Comparison of ENCODE assay signal across 19 mouse cellular contexts in the genomic region with DNA sequence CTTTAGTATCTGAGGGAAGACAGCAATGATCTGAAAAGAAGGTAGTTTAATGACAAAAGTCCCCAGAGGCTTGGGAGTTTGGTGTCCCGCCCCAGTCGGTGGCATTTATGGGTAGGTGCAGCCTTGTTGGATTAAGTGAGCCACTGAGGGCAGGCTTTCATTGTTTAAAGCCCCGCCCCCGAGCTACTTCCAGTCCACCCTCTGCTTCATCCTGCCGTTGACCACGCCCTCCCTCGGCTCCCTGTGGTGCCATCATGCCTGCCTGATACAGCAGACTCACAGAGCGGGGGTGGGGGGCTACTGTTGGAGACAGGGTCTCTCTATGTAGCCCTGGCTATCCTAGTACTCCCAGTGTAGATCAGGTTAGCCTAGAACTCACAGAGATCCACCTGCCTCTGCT. TPM values are rescaled to one million over a fixed set of nuclear protein-coding genes. Genes with fewer than 3 reads are reported as not detected.
DNase-seq lines count a peak whose midpoint lies in the region; ATAC-seq and TF ChIP-seq lines count a peak whose summit lies in the region.
"Had no signal": no experiment of that assay in that cellular context is flagged by ENCODE, and none has a peak within 500 bp of the region (broad histone marks: within the 10 kb centered on the region; RNA-seq: fewer than 3 reads in every experiment).

No protein-coding gene starts in this region.

- 52% methylated on average over 8 of the region's 8 CpGs for WGBS in intestine, embryonic 15.5 days
- 57% methylated on average over 8 of the region's 8 CpGs for WGBS in intestine, postnatal 0 days
- WGBS in intestine, embryonic 16.5 days, result 54% methylated on average over 8 of the region's 8 CpGs

- H3K27ac ChIP-seq in intestine, embryonic 15.5 days, result no peak overlapping the region
- no peak overlapping the region for H3K27ac ChIP-seq in intestine, postnatal 0 days (ENCODE audit: low read depth, low read length)
- H3K27ac ChIP-seq in intestine, embryonic 16.5 days (ENCODE audit: low read length), result no peak overlapping the region
- H3K27ac ChIP-seq: heart, embryonic 10.5 days; hindbrain, embryonic 10.5 days; midbrain, embryonic 13.5 days; neural tube, embryonic 15.5 days had no signal

- no peaks in the 10 kb centered on the region for H3K4me1 ChIP-seq in intestine, embryonic 15.5 days (replicated peaks)
- H3K4me1 ChIP-seq in intestine, postnatal 0 days (replicated peaks; ENCODE audit: control insufficient read depth, insufficient read depth, low read length), result 0 out of 2 replicates have a peak, but pooled peaks cover 6% of the 10 kb centered on the region
- H3K4me1 ChIP-seq in intestine, embryonic 16.5 days (ENCODE audit: control insufficient read depth, insufficient read depth, low read length), result peaks cover 10% of the 10 kb centered on the region; the same call in 1 of the 2 replicates
- H3K4me1 ChIP-seq: neural tube, embryonic 15.5 days had no signal

- H3K9ac ChIP-seq in intestine, embryonic 15.5 days, result no peak overlapping the region
- H3K9ac ChIP-seq in intestine, postnatal 0 days (ENCODE audit: low read depth, low read length), result no peak overlapping the region
- no peak overlapping the region for H3K9ac ChIP-seq in intestine, embryonic 16.5 days (ENCODE audit: low read depth, low read length)
- H3K9ac ChIP-seq: midbrain, embryonic 13.5 days; neural tube, embryonic 15.5 days had no signal

- no peaks in the 10 kb centered on the region for H3K27me3 ChIP-seq in intestine, embryonic 15.5 days (replicated peaks)
- H3K27me3 ChIP-seq in intestine, postnatal 0 days (replicated peaks; ENCODE audit: control insufficient read depth, insufficient read depth, low read length), result no peaks in the 10 kb centered on the region
- H3K27me3 ChIP-seq in intestine, embryonic 16.5 days (replicated peaks; ENCODE audit: control insufficient read depth, insufficient read depth, low read length), result no peaks in the 10 kb centered on the region
- H3K27me3 ChIP-seq: midbrain, embryonic 13.5 days; neural tube, embryonic 15.5 days had no signal

- DNase-seq in ES-CJ7 (ENCODE audit: low read depth, low spot score), result peak; percentile 95
- peak; percentile 13 for DNase-seq in mesoderm, embryonic 11.5 days (ENCODE audit: low read depth, low spot score)
- no peak for DNase-seq in heart, adult 11 months
- DNase-seq in spleen, postnatal 10 days (ENCODE audit: low spot score in 2 of 2), result no peak
- DNase-seq: adrenal gland, adult 2 months; cerebellum, adult 9-10 months; kidney, adult 8-10 months; kidney, postnatal 14 days; left cerebral cortex, postnatal 4 days; thymus, postnatal 25 days had no signal

- H3K4me2 ChIP-seq in intestine, embryonic 15.5 days (replicated peaks), result no peak overlapping the region
- no peak overlapping the region for H3K4me2 ChIP-seq in intestine, postnatal 0 days (replicated peaks; ENCODE audit: low read depth)
- H3K4me2 ChIP-seq in intestine, embryonic 16.5 days (ENCODE audit: low read depth, low read length), result no peak overlapping the region
- H3K4me2 ChIP-seq: midbrain, embryonic 13.5 days; neural tube, embryonic 15.5 days had no signal

- no peak for TF ChIP-seq CTCF in intestine, postnatal 0 days (IDR thresholded peaks at IDR 0.05; ENCODE audit: low read depth)

- peak; percentile 56; the same call in 1 of the 2 replicates for ATAC-seq in intestine, embryonic 15.5 days
- ATAC-seq in intestine, postnatal 0 days, result no peak
- 0 out of 2 replicates have a peak, but pooled peaks have one; percentile 50 for ATAC-seq in intestine, embryonic 16.5 days
- ATAC-seq: forebrain, embryonic 16.5 days; midbrain, embryonic 13.5 days had no signal

- no peak overlapping the region for H3K4me3 ChIP-seq in intestine, embryonic 15.5 days (replicated peaks)
- H3K4me3 ChIP-seq in intestine, postnatal 0 days (ENCODE audit: low read depth, low read length), result no peak overlapping the region
- no peak overlapping the region for H3K4me3 ChIP-seq in intestine, embryonic 16.5 days (ENCODE audit: low read length)
- H3K4me3 ChIP-seq: heart, embryonic 10.5 days; hindbrain, embryonic 10.5 days; midbrain, embryonic 13.5 days; neural tube, embryonic 15.5 days had no signal

- H3K36me3 ChIP-seq in intestine, embryonic 15.5 days, result peaks cover 9% of the 10 kb centered on the region; the same call in 1 of the 2 replicates
- peaks cover 39% of the 10 kb centered on the region for H3K36me3 ChIP-seq in intestine, postnatal 0 days (ENCODE audit: control insufficient read depth, insufficient read depth)
- peaks cover 8% of the 10 kb centered on the region for H3K36me3 ChIP-seq in intestine, embryonic 16.5 days (ENCODE audit: control insufficient read depth, insufficient read depth, low read length)

- H3K9me3 ChIP-seq in intestine, embryonic 15.5 days, result no peaks in the 10 kb centered on the region
- no peaks in the 10 kb centered on the region for H3K9me3 ChIP-seq in intestine, postnatal 0 days (ENCODE audit: control insufficient read depth)
- no peaks in the 10 kb centered on the region for H3K9me3 ChIP-seq in intestine, embryonic 16.5 days (ENCODE audit: control insufficient read depth, low read length)
- H3K9me3 ChIP-seq: heart, embryonic 10.5 days; hindbrain, embryonic 10.5 days; midbrain, embryonic 13.5 days; neural tube, embryonic 15.5 days had no signal

RNA-seq across cellular contexts. Expression of a gene that starts 9.4 kb away (rescaled TPM):
- 20.8 and 24.2 TPM in 2 replicates for polyA plus RNA-seq in intestine, embryonic 15.5 days (2015; fragmentation: Nextera tagmentation; extraction: Ambion mirVana)
- polyA plus RNA-seq in intestine, postnatal 0 days (2015; fragmentation: Nextera tagmentation; extraction: Ambion mirVana), result 26.5 and 26.6 TPM in 2 replicates
- polyA plus RNA-seq in intestine, embryonic 16.5 days (2015; fragmentation: Nextera tagmentation; extraction: Ambion mirVana), result 20.8 and 22.1 TPM in 2 replicates

RNA-seq across cellular contexts. Expression of a gene that starts 9.5 kb away (rescaled TPM):
- polyA plus RNA-seq in intestine, embryonic 15.5 days (2015; fragmentation: Nextera tagmentation; extraction: Ambion mirVana), result 19.5 and 20.7 TPM in 2 replicates
- polyA plus RNA-seq in intestine, postnatal 0 days (2015; fragmentation: Nextera tagmentation; extraction: Ambion mirVana), result 13.4 and 14.0 TPM in 2 replicates
- polyA plus RNA-seq in intestine, embryonic 16.5 days (2015; fragmentation: Nextera tagmentation; extraction: Ambion mirVana), result 17.7 and 18.6 TPM in 2 replicates

RNA-seq across cellular contexts. Expression of a gene that starts 18.1 kb away (rescaled TPM):
- 2.7 and 3.0 TPM in 2 replicates for polyA plus RNA-seq in intestine, embryonic 15.5 days (2015; fragmentation: Nextera tagmentation; extraction: Ambion mirVana)
- polyA plus RNA-seq in intestine, postnatal 0 days (2015; fragmentation: Nextera tagmentation; extraction: Ambion mirVana), result 7.0 and 9.3 TPM in 2 replicates
- 3.4 and 4.6 TPM in 2 replicates for polyA plus RNA-seq in intestine, embryonic 16.5 days (2015; fragmentation: Nextera tagmentation; extraction: Ambion mirVana)

RNA-seq across cellular contexts. Expression of a gene that starts 35.1 kb away (rescaled TPM):
- 0.48 and 1.2 TPM in 2 replicates for polyA plus RNA-seq in intestine, embryonic 15.5 days (2015; fragmentation: Nextera tagmentation; extraction: Ambion mirVana)
- polyA plus RNA-seq in intestine, postnatal 0 days (2015; fragmentation: Nextera tagmentation; extraction: Ambion mirVana), result 0.10 and 0.14 TPM in 2 replicates
- 0.50 and 1.1 TPM in 2 replicates for polyA plus RNA-seq in intestine, embryonic 16.5 days (2015; fragmentation: Nextera tagmentation; extraction: Ambion mirVana)
- polyA plus RNA-seq: adrenal gland, adult 2 months; liver, adult 2 months had no signal

Comparison
In these comparisons a context has a peak if more than half of its experiments do, and no peak if none do; other contexts are left out.
1. DNase-seq: peak in ES-CJ7 (single experiment) and mesoderm, embryonic 11.5 days (single experiment); none in heart, adult 11 months (single experiment) and spleen, postnatal 10 days (0 of 2).